Mouse (Mus musculus): ENCODE data around the gene Rnd3.

- no peak for TF ChIP-seq FLI1 (IDR thresholded peaks at IDR 0.05; ENCODE audit: low read length)
- TF ChIP-seq GATA1 (IDR thresholded peaks at IDR 0.05; ENCODE audit: borderline replicate concordance, low read length): no peak
Measured at GRCm38 (mm10) chr2:51148454-51148853, 457 bp downstream of the Rnd3 start.
